Mouse (Mus musculus) neural tube, embryonic 11.5 days (tissue): Measurements from ENCODE around the gene Hoxa2. TPM values are rescaled to one million over a fixed set of nuclear protein-coding genes. Genes with fewer than 3 reads are reported as not detected.

ENCODE experiments used
- ATAC-seq: fragments of 200-750 bp; cut with Nextera tagmentation; 2 replicates; pipeline ENCODE4 v1.8.0; 2017; ENCODE audit warnings: moderate number of reproducible peaks, mild to moderate bottlenecking, moderate TSS enrichment, moderate library complexity; ENCODE audit not compliant: insufficient read depth, low FRiP score, low TSS enrichment
- DNase-seq: peaks from one replicate; pipeline ENCODE4 v3.0.0-alpha.2; 2015; ENCODE audit warnings: low spot score
- H3K27ac ChIP-seq: fragments of 300-500 bp; sonication (generic); 2 replicates; pipeline ENCODE4 v1.5.1; 2014; ENCODE audit warnings: low read depth, mild to moderate bottlenecking, low read length
- H3K27me3 ChIP-seq: fragments of 300-500 bp; sonication (generic); 2 replicates; pipeline ENCODE4 v1.6.1; 2014; ENCODE audit warnings: mild to moderate bottlenecking, low read length, mixed read lengths; ENCODE audit not compliant: control insufficient read depth, insufficient read depth
- H3K36me3 ChIP-seq: fragments of 300-500 bp; sonication (generic); 2 replicates; pipeline ENCODE4 v1.6.1; 2014; ENCODE audit warnings: mild to moderate bottlenecking, low read length, moderate library complexity, mixed read lengths; ENCODE audit not compliant: control insufficient read depth, insufficient read depth
- H3K4me1 ChIP-seq: fragments of 300-500 bp; sonication (generic); 2 replicates; pipeline ENCODE4 v1.6.1; 2014; ENCODE audit warnings: low read length, mixed read lengths; ENCODE audit not compliant: control insufficient read depth, insufficient read depth
- H3K4me2 ChIP-seq: fragments of 300-500 bp; sonication (generic); 2 replicates; pipeline ENCODE4 v1.6.1; 2014; ENCODE audit warnings: low read depth, mild to moderate bottlenecking, moderate library complexity
- H3K4me3 ChIP-seq: fragments of 300-500 bp; sonication (generic); 2 replicates; pipeline ENCODE4 v1.5.1; 2014; ENCODE audit warnings: low read depth, low read length
- H3K9ac ChIP-seq: fragments of 300-500 bp; sonication (generic); 2 replicates; pipeline ENCODE4 v1.6.1; 2014; ENCODE audit warnings: mild to moderate bottlenecking, low read length
- H3K9me3 ChIP-seq: fragments of 300-500 bp; sonication (generic); 2 replicates; pipeline ENCODE4 v1.6.1; 2016; ENCODE audit warnings: low read length; ENCODE audit not compliant: control insufficient read depth
- WGBS: fragments of 180-500 bp; shearing (Covaris S2); extraction: QIAGEN DNeasy Blood & Tissue Kit; methylation state at CpG from one replicate; pipeline ENCODE4 v1.1.7; 2014; 5-methylcytosine and 5-hydroxymethylcytosine counted together
- polyA plus RNA-seq: library from polyadenylated mRNA; unstranded; fragments of >200 nt; fragmentation: Nextera tagmentation; extraction: Ambion mirVana; gene quantifications from 2 replicates; pipeline ENCODE4 v1.2.1, GENCODE M21; 2014

Gene Hoxa2
- polyA plus RNA-seq, 1 experiment from 2014 or later: 37.5 TPM

- DNase-seq: peak; percentile 68
- peak overlapping the region; percentile 99 for H3K9ac ChIP-seq
Measured at GRCm38 (mm10) chr6:52166431-52167077, 1.9 kb upstream of the Hoxa2 start.

GRCm38 (mm10) chr6:52165441-52166370 lies 1.1 kb upstream of the Hoxa2 start:
- WGBS: under 1% methylated on average over 28 of the region's 28 CpGs
- no peak for ATAC-seq
- no peaks in the 10 kb centered on the region for H3K9me3 ChIP-seq
- peak; percentile 74 for DNase-seq
- H3K9ac ChIP-seq: peak overlapping the region; percentile 99
- peaks cover 5% of the 10 kb centered on the region; the same call in 1 of the 2 replicates for H3K36me3 ChIP-seq
- peak overlapping the region; percentile 100 for H3K27ac ChIP-seq
- no peaks in the 10 kb centered on the region for H3K27me3 ChIP-seq
- H3K4me2 ChIP-seq: peak overlapping the region; percentile 78
- H3K4me1 ChIP-seq: peaks cover 44% of the 10 kb centered on the region
- H3K4me3 ChIP-seq: peak overlapping the region; percentile 91

More at GRCm38 (mm10) chr6:52166431-52167077, 1.9 kb upstream of the Hoxa2 start:
- peak overlapping the region; percentile 100 for H3K27ac ChIP-seq
- peak overlapping the region; percentile 78 for H3K4me2 ChIP-seq
- H3K4me1 ChIP-seq: peaks cover 52% of the 10 kb centered on the region
- H3K36me3 ChIP-seq: peaks cover 5% of the 10 kb centered on the region; the same call in 1 of the 2 replicates
- 2% methylated on average over 4 of the region's 4 CpGs for WGBS
- H3K9me3 ChIP-seq: no peaks in the 10 kb centered on the region
- no peaks in the 10 kb centered on the region for H3K27me3 ChIP-seq
- ATAC-seq: no peak
- H3K4me3 ChIP-seq: peak overlapping the region; percentile 91

GRCm38 (mm10) chr6:52164051-52164625 lies 493 bp downstream of the Hoxa2 start:
- ATAC-seq (peak; percentile 35), DNase-seq (peak; percentile 82)
- WGBS: under 1% methylated on average over 39 of the region's 39 CpGs
- Histone ChIP-seq H3K27ac (peak overlapping the region; percentile 100), H3K9me3 (no peaks in the 10 kb centered on the region), H3K4me2 (peak overlapping the region; percentile 78), H3K4me1 (peaks cover 44% of the 10 kb centered on the region), H3K36me3 (no peaks in the 10 kb centered on the region; the same call in 1 of the 2 replicates), H3K9ac (peak overlapping the region; percentile 99), H3K4me3 (peak overlapping the region; percentile 91), H3K27me3 (no peaks in the 10 kb centered on the region)

- H3K27me3 ChIP-seq: no peaks in the 10 kb centered on the region
- no peaks in the 10 kb centered on the region for H3K9me3 ChIP-seq
- 1% methylated on average over 17 of the region's 17 CpGs for WGBS
- ATAC-seq: no peak
- DNase-seq: peak; percentile 80
- H3K4me1 ChIP-seq: peaks cover 39% of the 10 kb centered on the region
- H3K4me2 ChIP-seq: peak overlapping the region; percentile 78
- peak overlapping the region; percentile 99 for H3K9ac ChIP-seq
- peak overlapping the region; percentile 100 for H3K27ac ChIP-seq
- H3K36me3 ChIP-seq: no peaks in the 10 kb centered on the region; the same call in 1 of the 2 replicates
- peak overlapping the region; percentile 91 for H3K4me3 ChIP-seq
Measured at GRCm38 (mm10) chr6:52163366-52164031, 1.1 kb downstream of the Hoxa2 start.

GRCm38 (mm10) chr6:52162611-52163365 lies 1.8 kb downstream of the Hoxa2 start:
- Histone ChIP-seq H3K4me3 (peak overlapping the region; percentile 91), H3K4me1 (peaks cover 34% of the 10 kb centered on the region), H3K27ac (peak overlapping the region; percentile 100), H3K9me3 (no peaks in the 10 kb centered on the region), H3K36me3 (no peaks in the 10 kb centered on the region; the same call in 1 of the 2 replicates), H3K9ac (peak overlapping the region; percentile 99), H3K4me2 (peak overlapping the region; percentile 78), H3K27me3 (no peaks in the 10 kb centered on the region)
- DNase-seq (no peak), ATAC-seq (no peak)
- 2% methylated on average over 14 of the region's 14 CpGs for WGBS

- Histone ChIP-seq H3K4me3 (peak overlapping the region; percentile 91), H3K9ac (peak overlapping the region; percentile 52), H3K4me2 (peak overlapping the region; percentile 78), H3K4me1 (peaks cover 34% of the 10 kb centered on the region), H3K27ac (peak overlapping the region; percentile 79), H3K36me3 (no peaks in the 10 kb centered on the region; the same call in 1 of the 2 replicates), H3K9me3 (no peaks in the 10 kb centered on the region), H3K27me3 (no peaks in the 10 kb centered on the region)
- WGBS: 0% methylated on average over 1 of the region's 1 CpGs
- no peak for ATAC-seq
- DNase-seq: no peak
Measured at GRCm38 (mm10) chr6:52162093-52162380, 2.6 kb downstream of the Hoxa2 start.

- ATAC-seq (no peak), DNase-seq (peak; percentile 31)
- Histone ChIP-seq H3K4me2 (peak overlapping the region; percentile 78), H3K4me1 (peaks cover 31% of the 10 kb centered on the region), H3K36me3 (no peaks in the 10 kb centered on the region; the same call in 1 of the 2 replicates), H3K9ac (peak overlapping the region; percentile 96), H3K27ac (peak overlapping the region; percentile 99), H3K27me3 (no peaks in the 10 kb centered on the region), H3K9me3 (no peaks in the 10 kb centered on the region), H3K4me3 (peak overlapping the region; percentile 91)
- WGBS: under 1% methylated on average over 8 of the region's 8 CpGs
Measured at GRCm38 (mm10) chr6:52161336-52162092, 3.1 kb downstream of the Hoxa2 start.
